Mouse (Mus musculus): Measurements from ENCODE around the gene Tiprl.

DNA sequence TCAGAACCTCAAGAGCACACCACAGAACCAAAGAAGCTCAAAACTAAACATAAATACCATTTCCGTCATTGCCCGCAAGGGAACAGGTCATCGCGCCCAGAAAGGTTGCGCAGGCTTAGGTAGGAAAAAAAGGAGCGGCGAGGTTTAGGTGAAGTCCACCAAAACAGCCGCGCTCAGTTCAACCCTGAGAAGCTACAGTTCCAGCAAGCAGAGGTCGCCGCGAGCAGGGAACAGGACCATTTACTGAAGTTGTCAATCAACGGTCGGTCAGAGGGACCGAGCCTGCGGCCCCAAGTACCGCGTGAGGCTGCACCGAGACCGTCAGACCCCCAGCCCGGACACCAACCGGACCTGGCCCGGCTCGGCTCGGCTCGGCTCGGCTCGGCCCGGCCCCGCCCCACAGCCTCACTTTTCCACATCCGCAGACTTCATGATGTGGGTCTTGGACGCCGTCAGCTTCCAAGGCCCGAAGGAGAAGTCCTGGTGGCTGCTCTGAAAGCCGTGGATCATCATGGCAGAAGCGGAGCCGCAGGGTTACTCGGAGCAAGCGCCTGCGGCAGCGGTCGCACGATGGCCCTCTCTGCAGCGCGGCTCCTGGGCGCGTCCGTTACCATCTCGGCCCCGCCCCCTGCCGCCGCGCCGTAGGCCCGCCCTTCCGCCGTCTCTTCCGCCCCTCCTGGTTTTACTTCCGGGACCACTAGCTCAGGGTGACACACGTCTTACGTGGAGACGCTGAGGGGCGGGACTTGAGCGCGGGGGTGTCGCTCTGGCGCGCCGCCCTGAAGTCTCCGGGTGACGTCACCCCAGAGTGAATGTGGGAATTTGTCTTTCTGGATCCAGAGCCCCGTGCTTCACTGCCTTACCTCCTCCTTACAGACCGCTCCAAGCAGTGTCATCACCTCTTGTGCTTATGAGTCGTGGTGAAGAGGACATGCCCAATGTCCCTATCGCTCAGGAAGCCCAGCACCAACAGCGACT is at the start of gene Tiprl:
- TF ChIP-seq POLR2A (IDR thresholded peaks at IDR 0.05; ENCODE audit: borderline replicate concordance, extremely low read depth, low read depth, low read length) (peak; percentile 86; the same call in 1 of the 2 replicates), CTCF (IDR thresholded peaks at IDR 0.05; ENCODE audit: insufficient read depth, low read length) (no peak)

Data from lung, adult 2 months (tissue).